Mouse (Mus musculus): ENCODE measurements around the gene Eepd1. TPM values are rescaled to one million over a fixed set of nuclear protein-coding genes. Genes with fewer than 3 reads are reported as not detected.

Gene Eepd1
- total and polyA plus RNA-seq, 3 experiments, result 0.85 to 1.6 TPM; not detected in 1

- peaks cover 0 to under 1% of the 10 kb centered on the region in 2 experiments; a peak in 1 of 4 replicates for H3K4me1 ChIP-seq (ENCODE audit: control insufficient read depth in 1 of 2, insufficient read depth in 2 of 2, low read length in 2 of 2)
- no peaks in the 10 kb centered on the region for H3K27me3 ChIP-seq (ENCODE audit: control insufficient read depth in 1 of 2, insufficient read depth in 2 of 2, low read length in 2 of 2)
- H3K9ac ChIP-seq (ENCODE audit: control insufficient read depth, low read depth, low read length, poor library complexity, severe bottlenecking), result no peak overlapping the region
- H3K4me3 ChIP-seq (ENCODE audit: control insufficient read depth in 1 of 2, insufficient read depth in 1 of 2, low read depth in 2 of 2, low read length in 2 of 2), result no peak overlapping the region
- H3K27ac ChIP-seq (ENCODE audit: control insufficient read depth, low read depth, low read length), result no peak overlapping the region
- H3K79me2 ChIP-seq (ENCODE audit: control insufficient read depth, insufficient read depth, low read length, poor library complexity), result no peaks in the 10 kb centered on the region
- peaks cover 0 to under 1% of the 10 kb centered on the region in 2 experiments; a peak in 2 of 4 replicates for H3K36me3 ChIP-seq (ENCODE audit: control insufficient read depth in 1 of 2, insufficient read depth in 2 of 2, low read length in 2 of 2)
- no peak for DNase-seq (ENCODE audit: low read depth, low spot score)
- TF ChIP-seq ELF1 (IDR thresholded peaks at IDR 0.05; ENCODE audit: low read depth, low read length), result no peak
- no peak for TF ChIP-seq RCOR1 (IDR thresholded peaks at IDR 0.05; ENCODE audit: low read depth, low read length)
- no peaks in the 10 kb centered on the region for H3K9me3 ChIP-seq (replicated peaks; ENCODE audit: insufficient read depth, low read length)
Observed at GRCm38 (mm10) chr9:25521825-25522224, 40.5 kb downstream of the Eepd1 start.

DNA sequence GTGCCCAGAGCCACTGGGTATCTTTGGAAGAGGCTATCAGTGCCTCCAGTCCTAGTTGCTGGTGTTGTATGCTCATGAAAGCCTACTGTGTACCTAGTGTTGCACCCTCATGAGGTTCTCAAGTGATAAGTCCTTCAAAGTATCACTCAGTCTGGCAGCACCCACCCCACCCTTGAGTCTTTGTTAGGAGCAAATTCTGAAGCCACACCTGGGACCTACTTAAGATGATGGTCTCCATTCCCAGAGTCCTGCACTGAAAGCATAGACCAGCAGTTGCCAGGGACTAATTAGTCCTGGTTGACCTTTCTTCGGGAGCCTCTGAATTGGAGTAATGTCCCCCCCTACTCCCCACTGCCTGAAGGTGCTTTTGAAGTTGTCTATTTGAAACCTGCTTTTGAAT, 45.2 kb downstream of the Eepd1 start:
- Histone ChIP-seq H3K9me3 (replicated peaks; ENCODE audit: insufficient read depth, low read length) (no peaks in the 10 kb centered on the region), H3K27me3 (ENCODE audit: control insufficient read depth in 1 of 2, insufficient read depth in 2 of 2, low read length in 2 of 2) (no peaks in the 10 kb centered on the region), H3K4me3 (ENCODE audit: control insufficient read depth in 1 of 2, insufficient read depth in 1 of 2, low read depth in 2 of 2, low read length in 2 of 2) (no peak overlapping the region), H3K9ac (ENCODE audit: control insufficient read depth, low read depth, low read length, poor library complexity, severe bottlenecking) (no peak overlapping the region), H3K36me3 (ENCODE audit: control insufficient read depth in 1 of 2, insufficient read depth in 2 of 2, low read length in 2 of 2) (no peaks in the 10 kb centered on the region), H3K4me1 (ENCODE audit: control insufficient read depth in 1 of 2, insufficient read depth in 2 of 2, low read length in 2 of 2) (no peaks in the 10 kb centered on the region), H3K79me2 (ENCODE audit: control insufficient read depth, insufficient read depth, low read length, poor library complexity) (no peaks in the 10 kb centered on the region), H3K27ac (ENCODE audit: control insufficient read depth, low read depth, low read length) (no peak overlapping the region)
- TF ChIP-seq ZMIZ1 (IDR thresholded peaks at IDR 0.05; ENCODE audit: low read depth, low read length) (no peak), GATA1 (IDR thresholded peaks at IDR 0.05; ENCODE audit: low read depth, low read length) (no peak), MYB (IDR thresholded peaks at IDR 0.05; ENCODE audit: low read depth, low read length) (no peak), NELFE (IDR thresholded peaks at IDR 0.05; ENCODE audit: low read depth, low read length) (no peak), BHLHE40 (IDR thresholded peaks at IDR 0.05; ENCODE audit: borderline replicate concordance, low read depth, low read length) (no peak), MAX (IDR thresholded peaks at IDR 0.05; ENCODE audit: low read length) (no peak), USF2 (IDR thresholded peaks at IDR 0.05; ENCODE audit: borderline replicate concordance in 1 of 2, insufficient read depth in 1 of 2, low read depth in 1 of 2, low read length in 2 of 2) (no peak), ETS1 (IDR thresholded peaks at IDR 0.05; ENCODE audit: low read depth, low read length) (no peak), EP300 (IDR thresholded peaks at IDR 0.05; ENCODE audit: low read depth in 1 of 2, low read length in 2 of 2) (no peak), USF1 (IDR thresholded peaks at IDR 0.05; ENCODE audit: low read depth, low read length) (no peak), POLR2AphosphoS2 (IDR thresholded peaks at IDR 0.05; ENCODE audit: low read length) (no peak), KAT2A (conservative IDR thresholded peaks at IDR 0.05; ENCODE audit: low read depth, low read length) (no peak), MAFK (IDR thresholded peaks at IDR 0.05; ENCODE audit: borderline replicate concordance, low read depth, low read length) (no peak), NRF1 (IDR thresholded peaks at IDR 0.05; ENCODE audit: insufficient read depth, low read depth, low read length, poor library complexity, severe bottlenecking) (no peak), POLR2AphosphoS5 (IDR thresholded peaks at IDR 0.05; ENCODE audit: borderline replicate concordance, low read depth, low read length) (no peak), GABPA (IDR thresholded peaks at IDR 0.05; ENCODE audit: low read depth, low read length) (no peak)
- no peak for DNase-seq (ENCODE audit: low read depth, low spot score)
